Mouse (Mus musculus) lung, embryonic 14.5 days (tissue): ENCODE data around the gene Spen. TPM values are rescaled to one million over a fixed set of nuclear protein-coding genes. Genes with fewer than 3 reads are reported as not detected.

Experiments
- ATAC-seq: fragments of 200-750 bp; cut with Nextera tagmentation; 2 replicates; pipeline ENCODE4 v1.8.0; 2017; ENCODE audit warnings: mild to moderate bottlenecking, moderate TSS enrichment, moderate library complexity; ENCODE audit not compliant: insufficient read depth
- DNase-seq: peaks from one replicate; pipeline ENCODE4 v3.0.0-alpha.2; 2015
- H3K27ac ChIP-seq: fragments of 300-500 bp; sonication (generic); 2 replicates; pipeline ENCODE4 v1.5.1; 2014; ENCODE audit warnings: low read depth, mild to moderate bottlenecking, moderate library complexity
- H3K27me3 ChIP-seq: fragments of 300-500 bp; sonication (generic); 2 replicates; pipeline ENCODE4 v1.6.1; 2014; ENCODE audit warnings: low read length, control low read depth; ENCODE audit not compliant: insufficient read depth
- H3K36me3 ChIP-seq: fragments of 300-500 bp; sonication (generic); 2 replicates; pipeline ENCODE4 v1.6.1; 2014; ENCODE audit warnings: control low read depth; ENCODE audit not compliant: insufficient read depth
- H3K4me1 ChIP-seq: fragments of 300-500 bp; sonication (generic); 2 replicates; pipeline ENCODE4 v1.6.1; 2014; ENCODE audit warnings: antibody characterized with exemption, control low read depth; ENCODE audit not compliant: insufficient read depth
- H3K4me2 ChIP-seq: fragments of 300-500 bp; sonication (generic); 2 replicates; pipeline ENCODE4 v1.6.1; 2014; ENCODE audit warnings: mild to moderate bottlenecking
- H3K4me3 ChIP-seq: fragments of 300-500 bp; sonication (generic); 2 replicates; pipeline ENCODE4 v1.5.1; 2014; ENCODE audit warnings: low read depth, low read length
- H3K9ac ChIP-seq: fragments of 300-500 bp; sonication (generic); 2 replicates; pipeline ENCODE4 v1.6.1; 2014
- H3K9me3 ChIP-seq: fragments of 300-500 bp; sonication (generic); 2 replicates; pipeline ENCODE4 v1.6.1; 2016; ENCODE audit warnings: low read depth, low read length, control low read depth
- CTCF ChIP-seq: IDR thresholded peaks from 2 replicates; pipeline ENCODE4 v1.5.1; 2016; ENCODE audit warnings: antibody characterized with exemption, low read depth
- WGBS: fragments of 180-500 bp; shearing (Covaris S2); extraction: QIAGEN DNeasy Blood & Tissue Kit; methylation state at CpG from one replicate; pipeline ENCODE4 v1.1.7; 2014; 5-methylcytosine and 5-hydroxymethylcytosine counted together
- polyA plus RNA-seq: library from polyadenylated mRNA; unstranded; fragments of >200 nt; fragmentation: Nextera tagmentation; extraction: Ambion mirVana; gene quantifications from 2 replicates; pipeline ENCODE4 v1.2.1, GENCODE M21; 2014

Gene Spen
- polyA plus RNA-seq, 1 experiment from 2014 or later: 15.4 TPM

- H3K9ac ChIP-seq: no peak overlapping the region
- 0 out of 2 replicates have a peak, but pooled peaks cover 6% of the 10 kb centered on the region for H3K36me3 ChIP-seq
- no peak for TF ChIP-seq CTCF
- no peak for ATAC-seq
- no peaks in the 10 kb centered on the region for H3K4me1 ChIP-seq
- DNase-seq: no peak
- no peak overlapping the region for H3K4me3 ChIP-seq
- no peaks in the 10 kb centered on the region for H3K27me3 ChIP-seq
- H3K4me2 ChIP-seq: no peak overlapping the region
- WGBS: 64% methylated on average over 5 of the region's 5 CpGs
- H3K9me3 ChIP-seq: no peaks in the 10 kb centered on the region
- H3K27ac ChIP-seq: no peak overlapping the region
These were observed 37.3 kb downstream of the Spen start for GRCm38 (mm10) chr4:141501058-141501457.

- no peak for ATAC-seq
These were observed 37.8 kb downstream of the Spen start for GRCm38 (mm10) chr4:141500637-141501036.

DNA sequence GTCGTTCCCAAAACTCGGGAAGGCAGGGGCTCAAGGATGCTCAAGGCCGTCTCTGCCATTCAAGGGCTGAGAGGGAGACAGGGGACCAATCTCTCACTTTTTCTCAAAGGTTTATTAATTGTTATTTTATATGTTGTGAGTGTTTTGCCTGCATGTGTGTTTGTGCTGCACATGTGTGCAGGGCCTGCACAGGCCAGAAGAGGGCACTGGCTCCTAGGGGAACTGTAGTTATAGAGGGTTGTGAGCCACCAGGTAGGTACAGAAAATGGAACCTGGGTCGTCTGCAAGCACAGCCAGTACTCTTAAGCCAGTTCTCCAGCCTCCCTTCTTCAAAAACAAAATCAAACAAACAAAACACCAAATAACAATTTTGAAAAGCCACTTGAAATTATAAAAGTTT is 49.7 kb downstream of the Spen start:
- Histone ChIP-seq H3K9me3 (no peaks in the 10 kb centered on the region), H3K36me3 (peaks cover 97% of the 10 kb centered on the region), H3K9ac (no peak overlapping the region), H3K4me2 (no peak overlapping the region), H3K27me3 (no peaks in the 10 kb centered on the region), H3K4me1 (no peaks in the 10 kb centered on the region), H3K27ac (no peak overlapping the region), H3K4me3 (no peak overlapping the region)
- ATAC-seq: no peak
- 92% methylated on average over 4 of the region's 4 CpGs for WGBS
- DNase-seq: no peak
- TF ChIP-seq CTCF: peak; percentile 61

More at GRCm38 (mm10) chr4:141500637-141501036, 37.8 kb downstream of the Spen start:
- H3K4me1 ChIP-seq: no peaks in the 10 kb centered on the region
- no peak overlapping the region for H3K4me2 ChIP-seq
- H3K9me3 ChIP-seq: no peaks in the 10 kb centered on the region
- H3K9ac ChIP-seq: no peak overlapping the region
- TF ChIP-seq CTCF: no peak
- H3K27ac ChIP-seq: no peak overlapping the region
- H3K27me3 ChIP-seq: no peaks in the 10 kb centered on the region
- 0 out of 2 replicates have a peak, but pooled peaks cover 9% of the 10 kb centered on the region for H3K36me3 ChIP-seq
- no peak overlapping the region for H3K4me3 ChIP-seq
- WGBS: 68% methylated on average over 4 of the region's 4 CpGs
- no peak for DNase-seq

DNA sequence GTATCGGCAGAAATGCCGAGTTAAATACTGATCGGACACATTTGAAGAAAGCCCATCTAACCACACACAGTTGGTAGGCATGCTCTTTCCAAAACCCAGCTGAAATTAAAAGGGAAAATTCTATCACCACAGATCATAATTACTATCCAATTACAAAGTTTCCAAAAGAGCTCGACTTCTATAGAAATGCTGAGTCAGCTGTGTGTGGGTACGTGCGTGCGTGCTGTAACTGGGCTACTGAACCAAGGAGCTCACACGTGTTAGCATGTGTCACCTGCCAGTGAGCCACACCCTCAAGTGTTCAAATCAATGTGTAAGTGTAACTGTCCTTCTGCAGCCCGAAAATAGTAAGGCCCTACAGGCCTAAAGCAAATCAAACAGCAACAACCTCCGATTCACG is 50.8 kb downstream of the Spen start:
- H3K27me3 ChIP-seq: no peaks in the 10 kb centered on the region
- no peak overlapping the region for H3K9ac ChIP-seq
- WGBS: 95% methylated on average over 11 of the region's 11 CpGs
- H3K9me3 ChIP-seq: no peaks in the 10 kb centered on the region
- TF ChIP-seq CTCF: no peak
- no peak overlapping the region for H3K4me2 ChIP-seq
- peaks cover 97% of the 10 kb centered on the region for H3K36me3 ChIP-seq
- no peak overlapping the region for H3K27ac ChIP-seq
- DNase-seq: no peak
- H3K4me3 ChIP-seq: no peak overlapping the region
- ATAC-seq: no peak
- H3K4me1 ChIP-seq: no peaks in the 10 kb centered on the region

GRCm38 (mm10) chr4:141484071-141484470 is 54.3 kb downstream of the Spen start:
- H3K4me2 ChIP-seq: no peak overlapping the region
- no peak overlapping the region for H3K4me3 ChIP-seq
- no peaks in the 10 kb centered on the region for H3K9me3 ChIP-seq
- H3K4me1 ChIP-seq: no peaks in the 10 kb centered on the region
- peaks cover 96% of the 10 kb centered on the region for H3K36me3 ChIP-seq
- ATAC-seq (no peak), DNase-seq (peak; percentile 41)
- WGBS: 48% methylated on average over 11 of the region's 11 CpGs
- no peak overlapping the region for H3K27ac ChIP-seq
- H3K27me3 ChIP-seq: no peaks in the 10 kb centered on the region
- H3K9ac ChIP-seq: no peak overlapping the region
- TF ChIP-seq CTCF: no peak

- Histone ChIP-seq H3K4me1 (no peaks in the 10 kb centered on the region), H3K4me3 (no peak overlapping the region), H3K27ac (no peak overlapping the region), H3K27me3 (no peaks in the 10 kb centered on the region), H3K9me3 (no peaks in the 10 kb centered on the region), H3K9ac (no peak overlapping the region), H3K36me3 (peaks cover 98% of the 10 kb centered on the region), H3K4me2 (no peak overlapping the region)
- WGBS: 89% methylated on average over 8 of the region's 8 CpGs
- TF ChIP-seq CTCF: no peak
- ATAC-seq (no peak), DNase-seq (no peak)
These were observed 59.0 kb downstream of the Spen start for GRCm38 (mm10) chr4:141479411-141479810.

DNA sequence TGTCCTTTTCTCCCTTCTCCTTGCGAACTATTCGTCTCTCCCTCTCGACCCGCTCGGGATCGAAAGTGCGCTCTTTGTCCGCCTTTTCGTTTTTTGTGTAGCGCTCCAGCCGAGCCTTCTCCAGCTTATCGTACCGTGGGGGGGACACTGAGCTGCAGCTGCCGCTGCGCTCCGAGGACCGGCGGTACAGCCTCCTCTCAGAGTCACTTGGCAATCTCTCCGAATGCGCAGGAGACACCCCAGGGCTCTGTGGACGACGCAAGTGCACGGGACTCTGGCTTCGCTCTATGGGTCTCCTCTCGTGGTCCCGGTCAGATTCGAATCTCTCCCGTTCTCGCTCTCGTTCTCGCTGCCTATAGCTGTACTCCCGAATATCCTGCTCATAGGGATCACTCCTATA is 59.6 kb downstream of the Spen start:
- no peak for TF ChIP-seq CTCF
- no peak overlapping the region for H3K4me2 ChIP-seq
- H3K36me3 ChIP-seq: peaks cover 98% of the 10 kb centered on the region
- H3K27ac ChIP-seq: peak overlapping the region; percentile 59; the same call in 1 of the 2 replicates
- H3K9me3 ChIP-seq: no peaks in the 10 kb centered on the region
- H3K27me3 ChIP-seq: no peaks in the 10 kb centered on the region
- no peak overlapping the region for H3K9ac ChIP-seq
- no peak for ATAC-seq
- DNase-seq: no peak
- 94% methylated on average over 32 of the region's 32 CpGs for WGBS
- H3K4me1 ChIP-seq: no peaks in the 10 kb centered on the region
- H3K4me3 ChIP-seq: no peak overlapping the region

DNA sequence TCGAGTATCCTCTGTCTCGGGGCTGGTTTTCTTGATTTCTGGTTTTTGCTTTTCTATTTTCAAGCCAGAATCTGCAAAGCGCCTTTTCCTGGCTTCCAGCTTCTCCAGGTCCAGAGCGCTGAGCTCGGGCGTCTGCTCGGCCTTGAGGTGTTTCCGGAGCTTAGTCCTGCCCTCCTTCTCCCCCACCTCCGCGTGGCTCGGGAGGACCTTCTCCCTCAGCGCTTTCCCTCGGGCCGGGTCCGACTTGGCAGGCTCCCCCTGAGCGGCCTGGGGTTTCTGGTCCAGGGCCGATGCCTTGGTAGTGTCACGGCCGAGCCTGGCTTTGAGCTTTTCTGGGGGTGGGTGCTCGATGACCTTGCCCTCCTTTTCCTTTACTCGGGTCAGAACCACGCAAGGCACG is 60.2 kb downstream of the Spen start:
- H3K9ac ChIP-seq: no peak overlapping the region
- peaks cover 98% of the 10 kb centered on the region for H3K36me3 ChIP-seq
- no peaks in the 10 kb centered on the region for H3K27me3 ChIP-seq
- no peak for DNase-seq
- H3K4me2 ChIP-seq: no peak overlapping the region
- WGBS: 87% methylated on average over 23 of the region's 23 CpGs
- peak overlapping the region; percentile 59 for H3K27ac ChIP-seq
- ATAC-seq: no peak
- H3K4me1 ChIP-seq: no peaks in the 10 kb centered on the region
- no peak overlapping the region for H3K4me3 ChIP-seq
- H3K9me3 ChIP-seq: no peaks in the 10 kb centered on the region
- no peak for TF ChIP-seq CTCF
